Mouse (Mus musculus) megakaryocyte progenitor cell, adult 5-6 weeks (primary cell): ENCODE measurements around the gene Mpeg1. TPM values are rescaled to one million over a fixed set of nuclear protein-coding genes. Genes with fewer than 3 reads are reported as not detected.
A peak's percentile ranks its signal among the peaks of the same experiment; 100 is the strongest.

Experiments
- ATAC-seq: replicated peaks from 2 replicates; pipeline ENCODE4 v1.8.0; 2016; ENCODE audit warnings: mild to moderate bottlenecking, moderate TSS enrichment, inconsistent platforms; ENCODE audit not compliant: poor library complexity
- total RNA-seq, 2 experiments: library from RNA; stranded (forward) in 1 of 2; stranded (reverse) in 1 of 2; fragments of 157-497, 149-512 nt in 1 of 2; fragments of 200-1000 nt in 1 of 2; gene quantifications; 2 replicates each; pipeline versions ENCODE4 v1.2.3 to v1.2.4; 2015 to 2017

Gene Mpeg1
- total RNA-seq, 2 experiments from 2014 or later, result 52.4 to 74.6 TPM

DNA sequence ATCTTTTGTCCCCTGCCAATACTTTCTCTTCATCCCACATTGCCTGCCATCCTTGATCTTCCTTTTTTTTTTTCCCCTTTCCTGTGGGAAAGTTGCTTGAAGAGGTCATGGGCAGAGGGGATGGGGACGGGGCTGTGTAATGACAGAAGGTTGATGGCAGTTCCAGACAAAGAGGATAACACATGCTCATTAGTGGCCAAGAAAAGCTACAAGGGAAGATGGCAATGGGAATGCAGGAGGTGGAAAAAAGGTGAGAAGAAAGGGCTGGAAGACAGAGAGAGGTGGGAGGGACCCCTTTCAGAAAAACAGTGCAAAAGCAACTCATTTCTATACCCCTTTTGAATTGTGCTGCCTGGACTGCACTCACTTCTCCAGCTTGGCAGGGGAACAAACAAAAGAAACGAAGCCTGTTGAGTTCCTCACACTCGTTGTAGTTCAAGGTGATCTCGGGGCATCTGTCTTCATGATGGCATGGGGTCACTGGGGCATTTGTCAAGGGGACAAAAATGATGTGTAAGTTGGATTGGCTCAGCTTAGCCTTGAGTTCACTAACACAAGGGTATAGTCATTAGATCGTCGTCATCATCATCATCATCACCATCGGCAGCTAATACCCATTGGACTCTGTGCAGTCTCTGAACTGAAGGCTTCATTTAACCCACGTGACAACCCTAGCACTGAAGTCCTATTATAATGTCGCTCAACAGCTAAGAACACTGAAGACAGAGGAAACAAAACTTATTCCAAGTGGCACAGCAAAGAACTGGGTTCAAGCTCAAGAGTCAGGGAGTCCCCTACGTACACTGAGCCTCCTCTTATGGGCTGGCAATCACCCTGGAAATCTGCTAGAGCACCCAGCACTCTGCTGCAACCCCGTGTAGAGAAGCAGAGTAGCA is 29.3 kb downstream of the Mpeg1 start:
- no peak for ATAC-seq

DNA sequence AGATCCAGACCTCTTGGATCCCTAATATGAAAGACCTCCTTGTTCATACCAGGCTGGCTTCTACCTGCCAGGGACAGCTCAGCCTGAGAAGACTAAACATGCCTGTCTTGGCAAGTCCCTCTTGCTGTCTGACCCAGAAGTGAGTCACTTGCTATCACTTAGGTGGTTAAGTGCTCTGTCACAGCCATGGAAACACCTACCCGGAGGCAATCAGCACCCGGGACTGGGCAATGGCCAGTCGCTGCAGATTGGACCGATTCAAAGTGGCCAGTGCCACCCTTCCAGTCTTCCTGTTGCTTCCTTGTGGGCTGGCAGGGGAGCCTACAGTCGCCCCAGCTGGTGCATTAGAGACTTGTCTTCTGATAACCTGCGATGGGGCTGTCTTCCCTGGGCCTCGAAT is 31.1 kb downstream of the Mpeg1 start:
- ATAC-seq, result no peak

DNA sequence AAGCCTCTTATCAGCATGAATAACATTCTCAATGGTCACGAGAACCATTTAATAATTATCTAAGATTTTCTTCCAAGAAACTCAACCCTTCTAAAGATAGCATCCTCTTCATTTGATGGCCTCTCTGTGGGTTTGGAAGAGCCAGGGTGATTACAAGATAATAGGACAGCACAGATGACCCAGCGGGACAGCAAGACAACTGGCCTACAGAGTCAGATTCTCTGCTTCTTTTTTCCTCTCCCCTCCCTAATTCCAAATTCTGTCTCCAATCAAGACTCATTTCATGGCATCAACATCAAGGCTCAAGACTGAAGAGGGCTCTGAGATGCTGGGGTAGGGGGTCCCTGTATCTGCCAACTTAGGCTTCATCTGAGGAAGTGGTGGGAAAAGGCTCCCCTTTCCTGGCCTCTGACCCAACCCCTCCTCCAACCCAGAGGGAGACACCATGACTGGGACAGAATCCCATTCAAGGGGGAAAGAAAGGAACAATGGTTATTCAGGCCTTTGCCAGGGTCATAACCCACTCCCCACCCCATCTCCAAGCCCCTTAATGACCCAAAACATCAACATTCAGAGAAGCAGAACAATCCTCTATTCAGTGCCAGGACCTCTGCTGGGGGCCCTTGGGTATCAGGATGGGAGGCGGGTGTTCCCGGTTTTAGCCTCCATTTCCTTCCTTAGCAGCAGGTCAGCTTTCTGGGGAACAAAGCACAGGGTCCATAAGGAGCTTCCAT is 33.0 kb downstream of the Mpeg1 start:
- ATAC-seq, result no peak

DNA sequence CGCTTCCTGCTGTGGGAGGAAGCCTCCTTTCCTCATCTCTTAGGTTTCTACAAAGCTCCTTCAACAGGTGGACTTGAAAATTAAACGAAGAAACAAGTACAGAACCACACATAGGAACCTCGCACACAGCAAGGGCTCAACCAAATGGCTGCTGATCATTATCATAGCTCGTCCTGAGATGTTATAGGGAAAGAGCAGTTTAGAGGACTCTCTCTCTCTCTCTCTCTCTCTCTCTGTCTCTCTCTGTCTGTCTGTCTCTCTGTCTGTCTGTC is 33.5 kb downstream of the Mpeg1 start:
- ATAC-seq, result no peak

DNA sequence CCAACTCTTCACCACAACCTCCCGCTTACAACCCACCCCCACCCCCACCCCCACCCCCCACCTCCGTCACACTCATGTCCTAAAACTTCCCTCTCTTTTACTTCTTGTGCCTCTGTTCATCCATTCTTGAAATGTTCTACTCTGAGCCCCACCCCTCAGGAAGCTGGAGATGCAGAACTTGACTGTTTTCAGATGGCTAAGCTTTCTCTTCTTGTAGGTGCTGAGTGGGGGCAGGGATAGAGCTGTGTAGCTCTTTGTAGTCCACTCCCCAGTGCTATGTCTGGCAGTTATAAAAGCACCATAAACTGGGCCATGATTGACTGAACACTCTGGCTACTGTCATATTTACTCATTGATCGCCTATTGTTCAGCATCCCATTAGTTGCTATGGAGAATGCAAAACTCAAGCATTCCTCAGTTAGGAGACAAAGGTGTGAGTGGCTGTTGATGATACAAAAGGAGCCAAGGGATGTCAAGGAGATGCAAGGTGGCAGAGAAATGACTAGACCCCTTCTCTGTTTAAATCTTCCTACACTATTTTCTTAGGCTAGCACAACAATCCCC is 34.5 kb downstream of the Mpeg1 start:
- ATAC-seq, result no peak

DNA sequence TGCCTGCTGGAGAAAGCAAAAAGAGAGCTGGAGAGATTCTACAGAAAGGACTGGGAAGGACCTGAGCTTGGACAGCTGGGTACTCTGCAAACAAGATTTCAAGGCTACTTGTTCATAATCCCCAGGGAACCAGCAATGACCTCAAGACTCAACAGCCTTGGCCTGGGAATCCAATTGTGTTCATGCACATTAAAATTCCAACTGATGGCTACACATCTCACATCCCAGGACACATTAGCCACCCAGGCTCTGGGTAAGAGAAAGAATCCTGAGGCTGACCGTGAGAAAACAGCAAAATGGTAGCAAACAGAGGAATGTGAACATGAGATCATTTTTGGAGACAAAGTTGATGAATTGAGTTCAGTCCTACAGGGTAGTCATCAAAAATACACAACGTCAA is 35.7 kb downstream of the Mpeg1 start:
- ATAC-seq, result no peak

DNA sequence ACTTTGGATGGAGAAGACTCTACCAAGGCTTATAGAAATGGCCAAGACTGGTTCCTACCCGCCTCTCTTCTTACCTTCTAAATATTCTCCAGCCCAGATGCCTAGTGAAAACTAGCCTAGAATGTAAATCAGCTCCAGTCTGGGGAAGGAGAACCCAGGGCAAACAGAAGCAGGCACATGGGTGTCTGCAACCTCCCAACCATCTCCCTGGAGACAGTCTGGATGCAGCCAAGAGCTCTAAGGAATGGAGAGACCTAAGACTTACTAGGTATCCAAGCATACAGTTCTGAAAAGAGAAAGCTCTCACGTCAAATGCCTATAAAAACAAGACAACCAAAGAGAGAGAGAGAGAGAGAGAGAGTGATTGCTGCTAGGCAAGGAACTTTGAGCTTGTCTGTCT is 37.3 kb downstream of the Mpeg1 start:
- ATAC-seq, result no peak

DNA sequence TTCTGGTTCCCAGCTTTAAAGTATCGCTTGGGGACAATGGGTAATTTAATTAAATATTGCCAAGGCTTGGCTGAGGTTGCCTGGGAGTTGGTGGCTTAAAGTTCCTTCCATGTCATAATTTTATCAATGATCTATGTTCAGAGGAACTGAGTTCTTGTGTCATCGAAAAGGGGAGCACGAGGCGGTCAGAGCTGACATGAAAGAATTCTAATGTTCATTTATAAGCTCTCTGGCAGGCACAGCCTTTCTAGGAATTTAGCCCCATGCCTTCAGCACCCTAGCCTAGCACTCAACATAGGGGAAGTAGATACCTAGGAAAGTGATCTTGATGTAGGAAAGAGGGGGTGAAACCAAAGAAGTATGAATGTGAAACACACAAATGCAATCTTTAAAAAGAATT is 37.7 kb downstream of the Mpeg1 start:
- no peak for ATAC-seq

DNA sequence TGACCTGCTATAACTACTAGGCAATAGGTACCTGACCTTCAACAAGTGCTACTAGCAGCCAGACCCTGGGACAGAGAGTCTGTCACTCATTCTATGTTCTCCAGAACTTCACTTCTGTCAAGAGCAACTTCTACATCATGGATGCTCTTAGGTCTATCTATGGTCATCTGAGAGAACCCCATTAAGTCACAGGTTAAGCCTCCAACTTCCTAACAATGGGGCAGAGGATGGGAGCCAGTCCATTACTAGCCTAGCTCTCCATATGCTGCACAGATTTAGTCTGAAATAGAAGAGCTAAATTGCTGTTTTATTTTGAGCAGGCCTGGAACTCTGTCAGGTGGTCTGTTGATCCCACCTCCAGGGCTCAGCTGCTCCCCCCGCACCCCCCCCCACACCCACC is 38.4 kb downstream of the Mpeg1 start:
- no peak for ATAC-seq

DNA sequence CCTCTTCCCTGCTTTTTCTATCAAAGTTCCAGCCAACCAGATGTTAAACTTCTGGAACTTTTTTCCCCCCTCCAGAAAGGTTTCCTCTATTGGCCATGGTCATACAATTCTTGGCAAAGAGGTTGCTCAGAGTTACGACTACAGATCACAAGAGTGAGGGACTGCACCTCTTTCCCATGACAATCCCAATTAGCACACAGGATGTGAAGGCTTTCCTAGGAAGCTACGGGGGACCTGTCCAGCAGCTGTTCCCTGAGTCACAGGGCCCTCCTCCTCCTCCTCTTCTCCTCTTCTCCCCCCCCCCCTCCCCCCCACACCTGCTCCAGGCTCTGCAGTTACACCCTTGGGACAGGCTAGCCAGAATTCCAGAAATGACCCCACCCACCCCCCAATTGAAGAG is 38.9 kb downstream of the Mpeg1 start:
- no peak for ATAC-seq

DNA sequence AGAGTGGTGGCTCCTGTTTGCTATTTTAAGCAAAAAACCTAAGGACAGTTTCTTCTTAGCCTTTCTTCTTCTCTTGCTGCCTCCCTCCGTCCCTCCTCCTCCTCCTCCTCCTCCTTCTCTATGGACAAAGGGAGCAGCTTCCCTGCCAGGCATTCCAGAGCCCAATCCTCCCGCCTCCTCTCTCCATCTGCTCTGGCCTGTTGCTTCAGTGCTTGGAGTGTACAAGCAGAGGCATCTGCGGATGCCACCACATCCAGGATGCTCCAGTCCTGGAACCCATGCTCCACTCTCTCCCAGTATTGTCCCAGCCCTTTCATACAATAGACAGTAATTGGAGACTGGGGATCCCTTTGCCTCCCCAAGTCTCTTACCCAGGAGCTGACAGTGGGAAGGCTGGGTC is 39.5 kb downstream of the Mpeg1 start:
- no peak for ATAC-seq

DNA sequence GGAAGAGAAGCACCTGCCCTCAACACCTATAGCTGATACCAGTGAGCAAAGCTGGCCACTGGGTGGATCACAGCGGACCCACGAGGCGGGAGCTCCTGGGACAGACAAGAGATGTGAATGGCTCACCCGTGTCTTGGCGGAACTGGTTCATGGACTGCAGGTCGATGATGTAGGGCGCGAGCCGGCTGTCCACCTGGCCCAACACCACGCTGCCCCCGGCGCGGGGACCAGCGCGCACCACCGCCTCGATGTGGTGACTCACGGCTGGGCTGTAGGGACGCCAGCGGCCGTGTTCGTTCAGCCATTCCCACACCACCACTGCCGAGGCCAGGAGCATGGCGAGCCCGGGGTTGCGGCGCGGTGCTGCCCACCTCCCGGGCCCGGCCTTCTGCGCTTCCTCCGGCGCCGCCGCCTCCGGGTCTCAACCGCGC is 40.3 kb downstream of the Mpeg1 start:
- peak; percentile 7; the same call in 1 of the 2 replicates for ATAC-seq

DNA sequence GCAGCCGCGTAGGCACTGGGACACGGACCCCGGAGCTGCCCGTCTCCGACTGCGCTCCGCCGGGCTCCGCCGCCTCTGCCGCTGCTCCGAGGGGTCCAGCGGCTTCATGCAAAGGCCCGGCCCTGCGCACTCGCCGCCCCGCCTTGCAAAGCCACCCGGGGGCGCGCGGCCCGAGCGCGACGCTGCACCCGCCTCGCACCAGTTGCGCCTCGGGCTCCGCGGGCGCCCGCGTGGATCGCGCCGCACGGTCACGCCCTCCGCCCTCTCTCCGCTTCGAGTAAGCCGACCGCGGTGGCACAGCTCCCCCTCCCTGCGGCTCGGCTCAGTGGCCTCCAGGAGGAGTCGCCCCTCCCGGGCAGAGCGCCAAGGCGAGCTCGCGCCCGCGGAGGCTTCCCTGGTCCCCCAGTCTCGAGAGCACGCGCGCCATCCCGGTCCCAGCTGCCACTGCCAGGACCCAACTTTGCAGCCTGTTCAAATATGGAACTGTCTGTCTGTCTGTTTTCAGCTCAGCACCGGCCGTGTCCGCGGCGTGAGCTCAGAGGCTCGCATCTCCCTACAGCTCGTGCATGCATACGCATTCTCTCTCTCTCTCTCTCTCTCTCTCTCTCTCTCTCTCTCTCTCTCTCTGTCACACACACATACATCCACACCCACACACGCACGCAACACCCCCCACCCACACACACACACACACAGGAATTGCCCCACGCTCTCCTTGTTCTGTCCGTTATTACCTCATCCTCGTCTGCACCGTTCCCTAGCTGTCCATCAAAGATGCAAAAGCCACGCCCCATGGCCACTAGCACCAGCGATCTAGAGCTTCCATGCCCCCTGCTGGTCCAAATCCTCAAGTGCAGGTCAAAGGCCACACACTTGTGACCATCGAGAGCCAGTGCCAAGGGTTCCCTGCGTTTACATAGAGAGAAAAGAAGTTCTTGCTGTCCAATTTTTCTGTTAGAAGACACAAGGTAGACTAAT is 41.1 kb downstream of the Mpeg1 start, which contains the start of gene Dtx4:
Gene Dtx4, minus strand, starts transcription at position 85 of the 978 bp plus-strand sequence.
- peak; percentile 92 for ATAC-seq

DNA sequence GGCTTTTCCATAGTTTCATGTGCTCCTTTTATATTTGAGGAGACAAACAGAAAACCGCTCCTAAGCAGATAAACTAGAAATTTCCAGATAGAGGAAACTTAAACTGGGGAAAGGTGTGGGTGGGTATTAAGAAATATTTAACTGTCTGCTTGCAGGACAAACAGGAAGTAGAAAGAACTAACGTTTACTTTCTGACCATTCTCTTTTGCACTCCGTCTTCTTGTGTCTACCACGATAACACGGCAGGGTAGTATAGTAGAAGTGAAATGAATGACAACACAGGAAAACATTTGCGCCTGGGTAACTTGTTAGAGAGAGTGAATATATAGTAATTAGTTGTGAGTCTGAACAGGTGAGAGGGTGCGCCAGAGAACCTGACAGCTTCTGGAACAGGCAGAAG is 42.2 kb downstream of the Mpeg1 start:
- no peak for ATAC-seq

DNA sequence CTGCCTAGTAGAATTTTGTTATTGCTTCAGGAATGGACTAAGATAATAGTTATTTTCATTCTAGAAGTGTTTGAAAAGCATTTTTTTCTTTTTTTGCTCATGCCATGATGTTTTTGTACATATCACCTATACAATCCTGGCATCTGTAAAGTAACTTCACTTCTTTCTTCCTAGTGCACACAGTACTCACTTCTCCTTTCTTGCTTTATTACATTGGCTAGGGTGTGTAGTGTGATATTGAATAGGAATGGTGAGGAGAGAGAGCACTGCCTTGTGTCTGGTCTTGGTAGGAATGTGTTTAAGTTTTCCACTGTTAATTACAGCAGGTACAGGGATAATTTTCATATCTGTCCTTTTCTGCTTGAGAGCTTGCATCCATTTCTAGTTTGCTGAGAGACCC is 54.0 kb downstream of the Mpeg1 start:
- ATAC-seq, result peak; percentile 57; the same call in 1 of the 2 replicates

Other genes starting within 250 kb of the Mpeg1 start
- not detected in 2 replicates for gene Olfr1432, start 228.2 kb upstream of the Mpeg1 start, total RNA-seq (2015)
- gene Olfr1432, start 228.2 kb upstream of the Mpeg1 start, total RNA-seq (2017), result not detected in 2 replicates
- gene Olfr262, start 219.1 kb upstream of the Mpeg1 start, total RNA-seq (2015), result not detected in 2 replicates
- gene Olfr262, start 219.1 kb upstream of the Mpeg1 start, total RNA-seq (2017), result not detected in 2 replicates
- not detected in 2 replicates for gene Olfr235, start 199.7 kb upstream of the Mpeg1 start, total RNA-seq (2015)
- gene Olfr235, start 199.7 kb upstream of the Mpeg1 start, total RNA-seq (2017), result not detected in 2 replicates
- not detected in 2 replicates for gene Olfr1434, start 180.9 kb upstream of the Mpeg1 start, total RNA-seq (2015)
- not detected in 2 replicates for gene Olfr1434, start 180.9 kb upstream of the Mpeg1 start, total RNA-seq (2017)
- not detected in 2 replicates for gene Olfr1436, start 161.6 kb upstream of the Mpeg1 start, total RNA-seq (2015)
- gene Olfr1436, start 161.6 kb upstream of the Mpeg1 start, total RNA-seq (2017), result not detected in 2 replicates
- gene Olfr1437, start 135.7 kb upstream of the Mpeg1 start, total RNA-seq (2015), result not detected in 2 replicates
- not detected in 2 replicates for gene Olfr1437, start 135.7 kb upstream of the Mpeg1 start, total RNA-seq (2017)
- not detected in 2 replicates for gene Olfr1438-ps1, start 124.9 kb upstream of the Mpeg1 start, total RNA-seq (2015)
- gene Olfr1438-ps1, start 124.9 kb upstream of the Mpeg1 start, total RNA-seq (2017), result not detected in 2 replicates
- gene Olfr1440, start 73.5 kb upstream of the Mpeg1 start, total RNA-seq (2015), result not detected in 2 replicates
- not detected in 2 replicates for gene Olfr1440, start 73.5 kb upstream of the Mpeg1 start, total RNA-seq (2017)
- gene Olfr1441, start 43.3 kb upstream of the Mpeg1 start, total RNA-seq (2015), result not detected in 2 replicates
- not detected in 2 replicates for gene Olfr1441, start 43.3 kb upstream of the Mpeg1 start, total RNA-seq (2017)
- gene Pfpl, start 32.9 kb upstream of the Mpeg1 start, total RNA-seq (2015), result not detected in 2 replicates
- not detected in 2 replicates for gene Pfpl, start 32.9 kb upstream of the Mpeg1 start, total RNA-seq (2017)
- 41.4 and 46.5 TPM in 2 replicates for gene Dtx4, start 40.7 kb downstream of the Mpeg1 start, total RNA-seq (2015)
- 38.9 and 39.0 TPM in 2 replicates for gene Dtx4, start 40.7 kb downstream of the Mpeg1 start, total RNA-seq (2017)
- gene Fam111a, start 85.0 kb downstream of the Mpeg1 start, total RNA-seq (2015), result 193 and 210 TPM in 2 replicates
- gene Fam111a, start 85.0 kb downstream of the Mpeg1 start, total RNA-seq (2017), result 232 and 248 TPM in 2 replicates
- gene Gm4952, start 139.2 kb downstream of the Mpeg1 start, total RNA-seq (2015), result not detected in 2 replicates
- gene Gm4952, start 139.2 kb downstream of the Mpeg1 start, total RNA-seq (2017), result not detected in 2 replicates
- not detected in 2 replicates for gene Glyat, start 172.5 kb downstream of the Mpeg1 start, total RNA-seq (2015)
- not detected in 2 replicates for gene Glyat, start 172.5 kb downstream of the Mpeg1 start, total RNA-seq (2017)
- not detected in 2 replicates for gene Olfr1442, start 209.7 kb downstream of the Mpeg1 start, total RNA-seq (2015)
- gene Olfr1442, start 209.7 kb downstream of the Mpeg1 start, total RNA-seq (2017), result not detected in 2 replicates
- not detected in 2 replicates for gene Olfr1443, start 217.3 kb downstream of the Mpeg1 start, total RNA-seq (2015)
- not detected in 2 replicates for gene Olfr1443, start 217.3 kb downstream of the Mpeg1 start, total RNA-seq (2017)
- not detected in 2 replicates for gene Keg1, start 235.0 kb downstream of the Mpeg1 start, total RNA-seq (2015)
- not detected in 2 replicates for gene Keg1, start 235.0 kb downstream of the Mpeg1 start, total RNA-seq (2017)